ENCODE assay signal across 31 mouse cellular contexts in genomic region chr14:62250046-62250445, GRCm38 (mm10). TPM values are rescaled to one million over a fixed set of nuclear protein-coding genes. Genes with fewer than 3 reads are reported as not detected.
"Had no signal": no experiment of that assay in that cellular context is flagged by ENCODE, and none has a peak within 500 bp of the region (broad histone marks: within the 10 kb centered on the region; RNA-seq: fewer than 3 reads in every experiment).

No protein-coding gene starts in this region.

- H3K36me3 ChIP-seq: heart, embryonic 12.5 days; heart, embryonic 13.5 days; heart, embryonic 15.5 days; hindbrain, embryonic 10.5 days; hindbrain, embryonic 12.5 days; hindbrain, embryonic 13.5 days; hindbrain, embryonic 15.5 days; intestine, embryonic 15.5 days; kidney, embryonic 15.5 days had no signal

- H3K27me3 ChIP-seq: heart, embryonic 12.5 days; heart, embryonic 13.5 days; heart, embryonic 15.5 days; hindbrain, embryonic 12.5 days; hindbrain, embryonic 13.5 days; hindbrain, embryonic 15.5 days; intestine, embryonic 15.5 days; kidney, embryonic 15.5 days had no signal

- DNase-seq: heart, postnatal 10 days; heart, postnatal 14 days; heart, postnatal 36 days; heart, postnatal 4 days; kidney, adult 11 months; kidney, adult 18-20 months; kidney, adult 2 months; kidney, adult 8-10 months; kidney, adult 9 months; kidney, postnatal 10 days; kidney, postnatal 14 days; kidney, postnatal 25 days; kidney, postnatal 36 days; kidney, postnatal 4 days; layer of hippocampus, adult 9-11 months; layer of hippocampus, postnatal 36 days had no signal

- H3K9ac ChIP-seq: heart, embryonic 12.5 days; heart, embryonic 13.5 days; heart, embryonic 15.5 days; hindbrain, embryonic 12.5 days; hindbrain, embryonic 13.5 days; hindbrain, embryonic 14.5 days; hindbrain, embryonic 15.5 days; intestine, embryonic 15.5 days; kidney, embryonic 15.5 days had no signal

- H3K4me1 ChIP-seq: heart, embryonic 12.5 days; heart, embryonic 15.5 days; hindbrain, embryonic 12.5 days; hindbrain, embryonic 13.5 days; hindbrain, embryonic 15.5 days; intestine, embryonic 15.5 days had no signal

- H3K4me3 ChIP-seq: heart, embryonic 12.5 days; heart, embryonic 13.5 days; heart, embryonic 15.5 days; hindbrain, embryonic 10.5 days; hindbrain, embryonic 12.5 days; hindbrain, embryonic 13.5 days; hindbrain, embryonic 15.5 days; intestine, embryonic 15.5 days; kidney, embryonic 15.5 days; layer of hippocampus, adult 2 months; left cerebral cortex, adult 2 months had no signal

- H3K27ac ChIP-seq: heart, embryonic 13.5 days; heart, embryonic 15.5 days; hindbrain, embryonic 10.5 days; hindbrain, embryonic 12.5 days; hindbrain, embryonic 13.5 days; hindbrain, embryonic 14.5 days; hindbrain, embryonic 15.5 days; hindbrain, postnatal 0 days; intestine, embryonic 15.5 days; kidney, embryonic 15.5 days; kidney, postnatal 0 days; layer of hippocampus, adult 2 months; left cerebral cortex, adult 2 months had no signal

RNA-seq across cellular contexts. Expression of gene Dleu7, which starts 42.8 kb away (rescaled TPM):
- total RNA-seq: heart, postnatal 36 days had no signal
- polyA plus RNA-seq: inflammation-experienced regulatory T-cells, adult 6 months had no signal
